Mouse (Mus musculus) erythroblast, embryonic 14.5 days (primary cell): Measurements from ENCODE around the gene Trpm6. TPM values are rescaled to one million over a fixed set of nuclear protein-coding genes. Genes with fewer than 3 reads are reported as not detected.

Experiments used
- H3K27me3 ChIP-seq: 2 replicates; pipeline ENCODE4 v1.6.1; 2012; ENCODE audit warnings: inconsistent platforms; ENCODE audit not compliant: control insufficient read depth
- H3K36me3 ChIP-seq: 2 replicates; pipeline ENCODE4 v1.6.1; 2012; ENCODE audit warnings: mild to moderate bottlenecking, inconsistent platforms; ENCODE audit not compliant: control insufficient read depth
- H3K4me1 ChIP-seq: 2 replicates; pipeline ENCODE4 v1.6.1; 2012; ENCODE audit warnings: inconsistent platforms; ENCODE audit not compliant: control insufficient read depth
- H3K4me3 ChIP-seq: replicated peaks from 2 replicates; pipeline ENCODE3; 2012; ENCODE audit warnings: moderate library complexity, mild to moderate bottlenecking, inconsistent platforms
- H3K9me3 ChIP-seq: 2 replicates; pipeline ENCODE4 v1.6.1; 2012; ENCODE audit warnings: low read length, inconsistent platforms, mixed read lengths; ENCODE audit not compliant: control insufficient read depth
- GATA1 ChIP-seq: IDR thresholded peaks from 2 replicates; pipeline ENCODE4 v1.6.1; 2012; ENCODE audit warnings: low read length, inconsistent platforms, mixed read lengths
- TAL1 ChIP-seq: IDR thresholded peaks from 3 replicates; pipeline ENCODE4 v1.6.1; 2012; ENCODE audit warnings: low read length, inconsistent platforms, mixed read lengths
- polyA plus RNA-seq: library from polyadenylated mRNA; stranded (reverse); fragments of >175 nt; gene quantifications from 2 replicates; pipeline ENCODE4 v1.2.3, GENCODE M21; 2012

Gene Trpm6
- polyA plus RNA-seq, 1 experiment, result not detected

DNA sequence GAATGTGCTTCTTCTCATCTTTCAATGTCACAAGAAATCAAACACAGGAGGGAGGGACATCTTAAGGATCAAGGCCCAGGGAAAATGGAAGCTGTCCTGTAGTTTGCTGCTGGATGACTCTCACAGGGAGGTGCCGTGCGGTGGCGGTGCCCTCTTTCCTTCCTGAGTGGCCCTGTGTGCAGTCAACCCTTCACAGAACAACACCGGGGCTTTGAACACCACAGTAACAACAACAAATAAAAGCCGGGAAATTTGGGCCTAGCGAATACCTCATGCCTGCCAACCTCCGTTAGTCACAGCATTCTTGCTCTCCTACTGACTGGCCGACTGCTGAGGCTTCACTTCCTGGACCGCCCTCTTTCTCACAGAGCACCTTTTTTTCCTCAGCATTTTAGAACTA lies 9.1 kb downstream of the Trpm6 start:
- Histone ChIP-seq H3K36me3 (no peaks in the 10 kb centered on the region), H3K27me3 (no peaks in the 10 kb centered on the region), H3K9me3 (no peaks in the 10 kb centered on the region), H3K4me1 (peaks cover 13% of the 10 kb centered on the region), H3K4me3 (no peak overlapping the region)
- TF ChIP-seq TAL1 (no peak), GATA1 (no peak)

DNA sequence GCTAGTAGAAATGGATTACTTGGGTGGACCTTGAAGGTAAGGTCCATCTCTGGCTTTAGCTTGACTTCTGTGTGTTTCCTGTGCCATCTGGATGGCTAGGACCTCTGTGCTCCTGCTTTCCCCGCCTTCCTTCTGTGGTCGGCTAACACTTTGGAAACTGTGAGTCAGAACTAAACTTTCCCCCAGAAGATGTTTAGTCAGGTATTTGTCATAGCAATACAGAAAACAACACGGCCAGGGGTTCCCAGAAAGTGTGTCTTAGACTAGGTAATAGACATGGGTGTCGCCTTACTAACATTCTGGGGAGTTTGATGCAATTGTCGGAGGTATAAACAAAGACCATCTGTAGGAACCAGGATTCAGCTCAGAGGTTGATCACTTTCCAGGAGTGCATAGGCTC lies 16.6 kb downstream of the Trpm6 start:
- Histone ChIP-seq H3K27me3 (peaks cover 2% of the 10 kb centered on the region; the same call in 1 of the 2 replicates), H3K4me3 (no peak overlapping the region), H3K4me1 (peaks cover 3% of the 10 kb centered on the region), H3K36me3 (no peaks in the 10 kb centered on the region), H3K9me3 (no peaks in the 10 kb centered on the region)
- no peak for TF ChIP-seq TAL1
- no peak for TF ChIP-seq GATA1

DNA sequence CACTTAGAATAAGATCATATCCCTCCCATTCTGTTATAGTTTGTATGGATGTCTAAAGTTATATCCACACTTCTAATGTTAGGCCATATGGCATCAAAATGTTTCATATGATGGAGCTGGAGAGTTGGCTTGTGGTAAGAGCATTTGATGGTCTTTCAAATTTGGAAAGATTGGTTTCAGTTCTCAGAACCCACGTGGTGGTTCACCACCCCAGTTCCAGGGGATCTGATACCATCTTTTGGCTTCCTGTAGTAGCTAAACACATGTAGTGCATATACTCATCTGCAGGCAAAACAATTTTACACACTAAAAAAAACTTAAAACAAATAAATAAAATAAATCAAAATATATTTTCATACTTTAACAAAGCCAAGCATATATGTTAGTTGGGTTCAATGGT lies 21.3 kb downstream of the Trpm6 start:
- Histone ChIP-seq H3K4me3 (no peak overlapping the region), H3K27me3 (peaks cover 2% of the 10 kb centered on the region; the same call in 1 of the 2 replicates), H3K36me3 (no peaks in the 10 kb centered on the region), H3K9me3 (no peaks in the 10 kb centered on the region), H3K4me1 (no peaks in the 10 kb centered on the region)
- no peak for TF ChIP-seq GATA1
- TF ChIP-seq TAL1, result no peak

DNA sequence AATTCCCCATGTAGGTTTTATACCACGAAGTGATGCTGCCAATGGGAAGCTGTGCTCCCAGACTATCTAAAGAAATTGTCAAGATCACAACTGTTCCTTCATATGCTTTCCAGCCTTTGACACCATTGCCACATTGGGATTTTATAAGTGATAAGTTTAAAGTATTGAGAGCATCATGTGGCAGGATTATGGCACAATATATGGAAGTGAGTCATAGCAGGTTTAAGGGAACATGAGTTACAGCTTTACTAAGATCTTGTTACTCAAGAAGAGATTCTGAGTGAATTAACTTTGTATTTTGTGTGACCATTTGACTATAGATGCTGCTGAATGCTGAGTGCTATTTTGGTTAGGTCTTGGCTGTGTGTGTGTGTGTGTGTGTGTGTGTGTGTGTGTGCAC lies 21.8 kb downstream of the Trpm6 start:
- no peak overlapping the region for H3K4me3 ChIP-seq
- no peaks in the 10 kb centered on the region for H3K9me3 ChIP-seq
- H3K27me3 ChIP-seq, result peaks cover under 1% of the 10 kb centered on the region; the same call in 1 of the 2 replicates
- H3K36me3 ChIP-seq, result no peaks in the 10 kb centered on the region
- TF ChIP-seq TAL1, result no peak
- no peak for TF ChIP-seq GATA1
- no peaks in the 10 kb centered on the region for H3K4me1 ChIP-seq

GRCm38 (mm10) chr19:18772888-18773488 lies 23.2 kb downstream of the Trpm6 start:
- Histone ChIP-seq H3K4me1 (no peaks in the 10 kb centered on the region), H3K36me3 (no peaks in the 10 kb centered on the region), H3K27me3 (no peaks in the 10 kb centered on the region), H3K9me3 (no peaks in the 10 kb centered on the region), H3K4me3 (no peak overlapping the region)
- TF ChIP-seq TAL1, result no peak
- TF ChIP-seq GATA1, result no peak

DNA sequence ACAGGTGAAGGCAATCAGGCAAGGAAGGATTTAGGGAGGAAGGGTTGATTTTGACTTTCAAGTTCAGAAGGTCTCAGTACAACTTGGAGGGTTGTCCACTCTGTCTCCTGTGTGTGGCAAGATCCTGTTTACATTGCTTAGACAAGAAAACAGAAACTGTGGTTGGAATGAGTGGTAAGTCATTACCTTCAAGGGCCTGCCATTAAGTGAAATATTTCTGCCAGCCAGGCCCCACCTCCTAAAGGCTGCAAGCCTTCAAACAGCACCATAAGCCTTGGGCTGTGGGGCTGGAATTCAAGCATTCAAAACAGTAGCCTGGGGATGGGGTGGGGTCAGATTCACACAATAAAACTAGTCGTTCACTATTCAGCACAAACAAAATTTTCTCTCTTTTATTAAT lies 24.3 kb downstream of the Trpm6 start:
- Histone ChIP-seq H3K4me3 (no peak overlapping the region), H3K27me3 (no peaks in the 10 kb centered on the region), H3K9me3 (no peaks in the 10 kb centered on the region), H3K4me1 (no peaks in the 10 kb centered on the region), H3K36me3 (no peaks in the 10 kb centered on the region)
- TF ChIP-seq TAL1, result no peak
- no peak for TF ChIP-seq GATA1

GRCm38 (mm10) chr19:18799646-18800045 lies 49.9 kb downstream of the Trpm6 start:
- H3K27me3 ChIP-seq, result no peaks in the 10 kb centered on the region
- no peak overlapping the region for H3K4me3 ChIP-seq
- H3K36me3 ChIP-seq, result no peaks in the 10 kb centered on the region
- no peaks in the 10 kb centered on the region for H3K9me3 ChIP-seq
- H3K4me1 ChIP-seq, result no peaks in the 10 kb centered on the region
- TF ChIP-seq GATA1 (no peak), TAL1 (no peak)

DNA sequence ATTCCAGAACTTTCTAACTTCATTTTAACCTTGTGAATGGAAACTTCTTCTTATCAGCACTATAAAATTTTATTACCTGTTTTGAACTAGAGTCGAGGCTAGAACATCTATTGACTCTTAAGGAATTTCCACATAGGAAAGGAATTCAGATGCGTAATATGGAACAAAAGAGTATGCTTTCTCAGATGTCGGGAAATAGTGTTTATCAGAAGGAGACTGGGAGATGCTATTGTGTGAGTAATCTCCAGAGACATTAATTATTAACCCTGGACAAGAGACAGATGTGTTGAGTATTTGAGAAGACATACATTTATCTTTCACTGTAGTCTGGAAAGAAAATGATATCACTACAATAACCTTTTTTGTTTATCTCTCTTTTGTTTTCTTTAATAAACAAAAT lies 61.5 kb downstream of the Trpm6 start:
- Histone ChIP-seq H3K4me3 (no peak overlapping the region), H3K9me3 (no peaks in the 10 kb centered on the region), H3K27me3 (no peaks in the 10 kb centered on the region), H3K4me1 (no peaks in the 10 kb centered on the region), H3K36me3 (no peaks in the 10 kb centered on the region)
- TF ChIP-seq GATA1, result no peak
- TF ChIP-seq TAL1, result no peak

DNA sequence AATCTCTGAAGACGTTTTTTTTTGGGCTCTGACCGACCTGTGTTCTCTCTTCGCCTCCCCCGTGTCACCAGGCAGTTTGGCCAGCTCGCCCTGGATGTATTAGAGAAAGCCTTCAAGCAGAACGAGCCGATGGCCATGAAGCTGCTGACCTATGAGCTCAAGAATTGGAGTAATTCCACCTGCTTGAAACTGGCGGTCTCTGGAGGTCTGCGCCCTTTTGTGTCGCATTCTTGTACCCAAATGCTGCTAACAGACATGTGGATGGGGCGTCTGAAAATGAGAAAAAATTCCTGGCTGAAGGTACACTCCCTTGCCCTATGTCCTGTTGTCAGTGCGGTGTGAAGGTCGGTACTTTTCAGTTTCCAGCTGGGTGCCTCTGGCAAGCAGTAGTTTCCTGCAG lies 65.4 kb downstream of the Trpm6 start:
- H3K9me3 ChIP-seq, result no peaks in the 10 kb centered on the region
- no peaks in the 10 kb centered on the region for H3K36me3 ChIP-seq
- no peaks in the 10 kb centered on the region for H3K4me1 ChIP-seq
- H3K4me3 ChIP-seq, result no peak overlapping the region
- TF ChIP-seq GATA1 (no peak), TAL1 (no peak)
- no peaks in the 10 kb centered on the region for H3K27me3 ChIP-seq

DNA sequence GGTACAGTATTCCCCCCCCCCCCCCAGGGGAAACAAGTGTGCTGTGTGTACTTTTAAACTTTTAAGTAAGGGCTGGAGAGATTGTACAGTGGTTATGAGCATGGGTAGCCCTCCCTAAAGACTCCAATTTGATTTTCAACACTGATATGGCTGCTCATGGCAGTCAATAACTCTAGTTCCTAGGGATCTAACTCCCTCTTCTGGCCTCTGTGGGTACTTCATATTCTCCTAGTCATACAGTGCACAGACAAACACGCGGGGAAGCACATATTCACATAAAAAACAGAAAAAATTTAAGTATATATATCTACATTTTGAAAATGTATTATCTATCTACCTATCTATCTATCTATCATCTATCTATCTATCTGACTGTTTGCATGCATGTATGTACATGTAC lies 67.6 kb downstream of the Trpm6 start:
- no peaks in the 10 kb centered on the region for H3K4me1 ChIP-seq
- H3K4me3 ChIP-seq, result no peak overlapping the region
- no peaks in the 10 kb centered on the region for H3K27me3 ChIP-seq
- no peaks in the 10 kb centered on the region for H3K36me3 ChIP-seq
- H3K9me3 ChIP-seq, result no peaks in the 10 kb centered on the region
- TF ChIP-seq GATA1 (no peak), TAL1 (no peak)
